Mouse (Mus musculus) erythroblast, embryonic 14.5 days (primary cell): ENCODE data around the gene Nsd1. TPM values are rescaled to one million over a fixed set of nuclear protein-coding genes. Genes with fewer than 3 reads are reported as not detected.

ENCODE experiments used
- H3K27me3 ChIP-seq: 2 replicates; pipeline ENCODE4 v1.6.1; 2012; ENCODE audit warnings: inconsistent platforms; ENCODE audit not compliant: control insufficient read depth
- H3K36me3 ChIP-seq: 2 replicates; pipeline ENCODE4 v1.6.1; 2012; ENCODE audit warnings: mild to moderate bottlenecking, inconsistent platforms; ENCODE audit not compliant: control insufficient read depth
- H3K4me1 ChIP-seq: 2 replicates; pipeline ENCODE4 v1.6.1; 2012; ENCODE audit warnings: inconsistent platforms; ENCODE audit not compliant: control insufficient read depth
- H3K4me3 ChIP-seq: replicated peaks from 2 replicates; pipeline ENCODE3; 2012; ENCODE audit warnings: moderate library complexity, mild to moderate bottlenecking, inconsistent platforms
- H3K9me3 ChIP-seq: 2 replicates; pipeline ENCODE4 v1.6.1; 2012; ENCODE audit warnings: low read length, inconsistent platforms, mixed read lengths; ENCODE audit not compliant: control insufficient read depth
- GATA1 ChIP-seq: IDR thresholded peaks from 2 replicates; pipeline ENCODE4 v1.6.1; 2012; ENCODE audit warnings: low read length, inconsistent platforms, mixed read lengths
- TAL1 ChIP-seq: IDR thresholded peaks from 3 replicates; pipeline ENCODE4 v1.6.1; 2012; ENCODE audit warnings: low read length, inconsistent platforms, mixed read lengths
- polyA plus RNA-seq: library from polyadenylated mRNA; stranded (reverse); fragments of >175 nt; gene quantifications from 2 replicates; pipeline ENCODE4 v1.2.3, GENCODE M21; 2012

Gene Nsd1
- polyA plus RNA-seq, 1 experiment = 0.20 TPM

DNA sequence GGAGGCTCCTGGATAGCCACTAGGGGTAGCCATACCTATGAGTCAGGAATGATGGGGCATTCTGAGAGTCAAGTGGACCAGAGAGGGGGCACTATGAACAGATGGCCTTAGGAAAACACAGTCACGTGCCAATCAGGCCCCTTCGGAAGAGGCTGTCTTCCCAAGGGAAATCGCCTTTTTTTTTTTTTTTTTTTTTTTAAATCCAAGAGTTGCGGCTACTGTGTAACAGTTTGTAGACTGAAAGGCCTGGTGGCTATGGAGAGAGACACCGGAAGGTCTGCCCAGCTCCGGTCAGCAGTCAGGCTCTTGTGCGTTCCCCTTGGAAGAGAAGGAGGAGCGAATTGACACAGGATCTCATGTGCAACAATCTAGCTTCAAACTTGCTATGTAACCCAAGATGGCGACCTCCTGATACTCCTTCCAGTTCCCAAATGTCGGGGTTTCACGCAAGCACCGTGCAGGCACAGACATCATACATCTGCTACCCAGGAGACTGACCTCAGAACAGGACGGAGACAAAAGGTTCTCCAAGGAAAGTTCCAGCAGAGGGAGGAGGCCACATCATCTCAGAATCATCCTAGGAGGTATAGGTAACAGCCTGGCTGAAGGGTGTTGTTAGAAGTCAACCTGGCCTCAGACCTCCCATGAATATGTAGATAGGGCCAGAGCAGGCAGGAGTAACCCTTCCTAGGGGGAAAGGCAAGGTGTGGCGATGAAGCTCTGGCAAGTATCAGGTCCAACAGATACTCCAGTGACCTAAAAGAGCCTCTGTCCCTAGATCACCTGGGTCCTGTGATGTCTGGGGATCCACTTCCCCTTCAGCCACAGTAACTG lies 121.2 kb downstream of the Nsd1 start:
- Histone ChIP-seq H3K9me3 (no peaks in the 10 kb centered on the region), H3K27me3 (peaks cover 24% of the 10 kb centered on the region), H3K4me1 (peaks cover 56% of the 10 kb centered on the region), H3K4me3 (peak overlapping the region; percentile 90), H3K36me3 (peaks cover 35% of the 10 kb centered on the region)
- no peak for TF ChIP-seq GATA1
- no peak for TF ChIP-seq TAL1

GRCm38 (mm10) chr13:55332331-55332730 lies 122.7 kb downstream of the Nsd1 start:
- TF ChIP-seq TAL1 = no peak

GRCm38 (mm10) chr13:55335701-55336100 lies 126.1 kb downstream of the Nsd1 start:
- TF ChIP-seq TAL1 (no peak), GATA1 (no peak)
- peaks cover 29% of the 10 kb centered on the region for H3K4me1 ChIP-seq
- no peaks in the 10 kb centered on the region for H3K36me3 ChIP-seq
- peaks cover 32% of the 10 kb centered on the region for H3K27me3 ChIP-seq
- H3K4me3 ChIP-seq = no peak overlapping the region
- H3K9me3 ChIP-seq = no peaks in the 10 kb centered on the region

More at GRCm38 (mm10) chr13:55332331-55332730, 122.7 kb downstream of the Nsd1 start:
- Histone ChIP-seq H3K9me3 (no peaks in the 10 kb centered on the region), H3K4me3 (no peak overlapping the region), H3K36me3 (peaks cover 20% of the 10 kb centered on the region), H3K27me3 (peaks cover 32% of the 10 kb centered on the region), H3K4me1 (peaks cover 43% of the 10 kb centered on the region)

DNA sequence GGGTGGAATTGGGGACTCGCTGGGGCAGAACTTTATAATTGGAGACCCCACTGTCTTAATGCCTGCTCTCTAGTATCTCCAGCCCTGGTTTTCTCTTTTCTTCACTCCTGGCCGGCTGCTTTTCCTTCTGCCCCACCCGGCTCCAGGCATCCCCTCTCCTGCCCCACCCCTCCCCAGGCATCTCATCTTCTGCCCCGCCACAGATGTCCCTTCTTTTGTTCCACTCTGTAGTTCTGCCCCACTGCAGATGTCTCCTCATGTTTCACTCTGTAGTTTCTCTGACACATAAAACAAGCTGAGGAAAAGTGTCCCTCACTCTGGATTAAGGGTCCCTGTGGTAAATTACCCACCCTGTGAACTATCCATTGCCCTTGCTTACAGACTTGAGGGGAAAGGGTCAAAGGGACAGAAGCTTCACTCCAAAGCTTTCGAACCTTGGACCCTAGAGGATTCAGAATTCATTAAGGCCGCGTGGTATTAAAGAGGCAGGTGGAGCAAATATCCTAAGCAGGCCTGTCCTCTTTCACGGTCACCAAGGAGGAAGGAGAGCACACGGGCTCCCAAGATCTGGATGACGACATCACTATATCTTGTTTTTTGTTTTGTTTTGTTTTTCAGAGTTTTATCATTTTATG lies 127.9 kb downstream of the Nsd1 start:
- no peaks in the 10 kb centered on the region for H3K36me3 ChIP-seq
- peaks cover 28% of the 10 kb centered on the region for H3K27me3 ChIP-seq
- H3K4me1 ChIP-seq = peaks cover 15% of the 10 kb centered on the region
- no peak for TF ChIP-seq GATA1
- TF ChIP-seq TAL1 = no peak
- H3K9me3 ChIP-seq = no peaks in the 10 kb centered on the region
- no peak overlapping the region for H3K4me3 ChIP-seq

DNA sequence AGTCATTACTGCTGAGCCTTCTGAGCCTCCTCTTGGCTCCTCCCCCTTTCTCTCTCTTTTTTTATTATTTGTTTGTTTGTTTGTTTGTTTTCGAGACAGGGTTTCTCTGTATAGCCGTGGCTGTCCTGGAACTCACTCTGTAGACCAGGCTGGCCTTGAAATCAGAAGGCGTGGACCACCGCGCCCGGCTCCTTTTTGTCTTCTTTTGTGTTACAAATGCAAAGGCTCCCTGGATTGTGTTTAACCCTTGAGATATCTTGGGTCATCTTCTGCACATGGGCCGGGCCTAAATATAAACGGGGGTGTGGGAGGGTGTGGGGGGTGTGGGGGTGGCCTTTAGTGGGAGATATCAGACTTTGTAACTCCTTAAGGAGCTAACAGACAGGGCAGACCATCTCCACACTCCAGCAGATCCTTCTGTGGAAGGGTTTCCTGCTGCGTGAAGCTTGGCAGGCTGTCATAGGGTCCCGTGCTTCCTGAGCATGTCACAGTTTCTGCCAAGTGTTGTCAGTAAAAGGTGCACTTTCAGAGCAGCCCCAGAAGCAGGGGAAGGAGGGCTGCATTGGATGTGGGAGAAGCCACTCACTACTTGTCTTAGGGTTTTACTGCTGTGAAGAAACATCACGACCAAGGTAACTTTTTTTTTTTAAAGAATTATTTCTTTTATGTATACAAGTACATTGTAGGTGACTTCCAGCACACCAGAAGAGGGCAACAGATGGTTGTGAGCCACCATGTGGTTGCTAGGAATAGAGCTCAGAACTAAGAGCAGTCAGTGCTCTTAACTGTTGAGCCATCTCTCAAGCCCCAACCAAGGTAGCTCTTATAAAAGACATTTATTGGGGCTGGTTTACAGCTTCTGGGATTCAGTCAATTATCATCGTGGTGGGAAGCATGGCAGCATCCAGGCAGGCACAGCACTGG lies 128.8 kb downstream of the Nsd1 start:
- Histone ChIP-seq H3K4me3 (no peak overlapping the region), H3K9me3 (no peaks in the 10 kb centered on the region), H3K4me1 (peaks cover 15% of the 10 kb centered on the region), H3K27me3 (peaks cover 21% of the 10 kb centered on the region), H3K36me3 (peaks cover 4% of the 10 kb centered on the region)
- TF ChIP-seq GATA1 = no peak
- no peak for TF ChIP-seq TAL1

GRCm38 (mm10) chr13:55339259-55339658 lies 129.7 kb downstream of the Nsd1 start:
- Histone ChIP-seq H3K4me1 (peaks cover 16% of the 10 kb centered on the region), H3K4me3 (no peak overlapping the region), H3K9me3 (no peaks in the 10 kb centered on the region), H3K27me3 (peaks cover 15% of the 10 kb centered on the region), H3K36me3 (peaks cover 13% of the 10 kb centered on the region)
- no peak for TF ChIP-seq GATA1
- TF ChIP-seq TAL1 = no peak

DNA sequence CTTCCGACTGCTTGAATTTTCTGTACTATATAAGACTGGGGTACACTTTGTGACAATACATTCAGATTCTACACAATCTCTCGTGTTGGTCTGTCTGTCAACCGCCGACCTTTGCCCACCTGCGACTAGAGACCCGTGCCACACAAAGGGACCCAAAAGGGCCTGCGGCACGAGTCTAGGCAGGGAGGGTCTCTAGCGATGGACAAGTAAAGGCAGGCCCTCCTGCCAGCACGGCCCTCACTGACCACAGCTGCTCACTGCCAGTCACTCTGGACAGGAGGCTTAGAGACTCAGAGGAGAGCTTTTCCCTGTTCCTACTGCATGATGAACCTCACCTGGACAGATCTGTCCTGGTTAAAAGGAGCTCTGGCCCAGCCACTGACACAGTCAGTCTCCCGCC lies 132.9 kb downstream of the Nsd1 start:
- peaks cover 45% of the 10 kb centered on the region for H3K36me3 ChIP-seq
- no peak for TF ChIP-seq GATA1
- TF ChIP-seq TAL1 = no peak
- H3K4me3 ChIP-seq = no peak overlapping the region

DNA sequence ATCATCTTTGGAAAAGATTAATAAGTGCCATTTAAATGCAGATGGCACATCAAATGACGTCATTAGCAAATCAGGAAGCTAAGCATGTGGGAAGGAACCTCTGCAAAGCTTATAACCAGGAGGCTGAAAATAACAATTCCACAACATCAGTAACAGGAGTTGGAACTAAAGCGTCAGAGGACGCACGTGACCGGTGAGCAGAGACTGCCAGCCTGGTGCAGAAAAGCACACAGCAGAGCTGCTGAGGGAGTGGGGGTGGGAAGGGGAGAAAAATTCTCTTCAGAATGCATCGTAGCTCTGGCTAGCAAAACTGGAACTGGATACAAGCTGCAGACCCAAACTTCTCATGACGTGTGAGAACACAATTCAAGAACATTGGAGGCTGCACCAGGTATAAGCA lies 134.7 kb downstream of the Nsd1 start:
- TF ChIP-seq GATA1 (no peak), TAL1 (no peak)
- peaks cover 62% of the 10 kb centered on the region for H3K36me3 ChIP-seq
- no peaks in the 10 kb centered on the region for H3K9me3 ChIP-seq
- no peak overlapping the region for H3K4me3 ChIP-seq
- H3K27me3 ChIP-seq = peaks cover 2% of the 10 kb centered on the region; the same call in 1 of the 2 replicates
- H3K4me1 ChIP-seq = peaks cover 4% of the 10 kb centered on the region

More for the DNA sequence above, 132.9 kb downstream of the Nsd1 start:
- Histone ChIP-seq H3K9me3 (no peaks in the 10 kb centered on the region), H3K27me3 (peaks cover 2% of the 10 kb centered on the region; the same call in 1 of the 2 replicates), H3K4me1 (peaks cover 16% of the 10 kb centered on the region)

DNA sequence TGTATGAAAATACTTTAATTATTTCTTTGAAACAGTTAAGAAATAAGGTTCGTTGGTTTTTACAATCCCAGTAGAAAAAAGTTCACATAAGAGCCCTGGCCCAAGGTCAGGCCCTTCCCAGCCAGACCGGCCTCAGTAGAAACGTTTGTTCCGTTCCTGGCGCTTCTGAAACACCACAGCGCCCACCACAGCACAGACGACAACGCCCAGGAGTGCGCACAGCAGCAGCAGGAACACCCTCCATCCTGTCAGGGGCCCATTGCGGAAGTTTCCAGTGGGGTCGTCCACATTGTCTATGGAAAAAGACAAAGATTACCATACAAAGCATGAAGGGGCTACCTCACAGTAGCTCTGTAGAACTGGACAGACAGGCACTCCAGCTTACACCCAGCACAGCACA lies 137.2 kb downstream of the Nsd1 start:
- H3K27me3 ChIP-seq = no peaks in the 10 kb centered on the region
- peaks cover 85% of the 10 kb centered on the region for H3K36me3 ChIP-seq
- H3K4me3 ChIP-seq = no peak overlapping the region
- TF ChIP-seq TAL1 = no peak
- TF ChIP-seq GATA1 = no peak
- H3K4me1 ChIP-seq = peaks cover 2% of the 10 kb centered on the region; the same call in 1 of the 2 replicates
- no peaks in the 10 kb centered on the region for H3K9me3 ChIP-seq
